Mouse (Mus musculus) layer of hippocampus, adult 8-10 months (tissue): ENCODE measurements around the gene Itga1. TPM values are rescaled to one million over a fixed set of nuclear protein-coding genes. Genes with fewer than 3 reads are reported as not detected.

Experiments used
- DNase-seq, 2 experiments: peaks; one replicate each; pipeline ENCODE4 v3.0.0; 2022; ENCODE audit warnings: low spot score in 2 of 2
- total RNA-seq, 4 experiments: library from RNA; stranded (reverse); gene quantifications; 2 replicates each; pipeline ENCODE4 v1.2.4; 2022

The Itga1 gene
- total RNA-seq, 4 experiments from 2014 or later = 4.9 to 6.1 (median 6.0) TPM

DNA sequence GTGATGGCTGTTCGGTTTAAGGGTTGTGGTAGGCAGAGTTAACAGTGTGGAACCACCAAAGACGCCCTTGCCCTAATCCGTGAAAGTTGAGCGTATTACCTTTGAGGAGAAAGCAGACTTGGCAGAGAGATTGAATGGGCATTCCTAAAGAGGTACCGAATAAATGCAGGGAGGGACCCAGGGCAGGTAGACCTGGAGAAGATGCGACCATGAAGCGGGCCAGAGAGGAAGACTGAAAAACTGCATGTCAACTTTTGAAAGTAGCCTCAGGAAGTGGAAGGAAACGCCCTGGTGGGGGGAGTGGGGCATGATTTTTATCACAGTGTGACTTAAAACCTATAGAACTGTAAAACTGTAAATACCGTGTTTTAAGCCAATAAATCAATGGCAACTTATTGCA is 2.4 kb downstream of the Itga1 start:
- no peak for DNase-seq

DNA sequence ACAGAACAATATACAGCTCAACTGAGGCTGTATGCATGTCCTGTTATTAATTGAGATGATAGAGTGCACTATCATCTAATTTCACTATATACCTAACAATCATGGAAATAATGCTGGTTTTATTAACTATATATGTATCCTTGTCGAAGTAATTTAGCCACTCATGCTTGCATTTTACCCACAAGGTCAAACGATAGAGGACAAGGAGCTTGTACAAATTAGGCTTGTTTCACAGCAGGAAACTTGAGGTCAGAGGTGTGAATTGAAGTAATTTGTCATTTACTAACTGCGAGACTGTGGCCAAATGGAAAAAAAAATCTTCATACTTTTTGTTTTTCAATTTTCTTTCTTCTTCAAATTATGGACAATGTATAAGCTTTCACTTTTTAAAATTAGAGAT is 3.5 kb downstream of the Itga1 start:
- DNase-seq = no peak

DNA sequence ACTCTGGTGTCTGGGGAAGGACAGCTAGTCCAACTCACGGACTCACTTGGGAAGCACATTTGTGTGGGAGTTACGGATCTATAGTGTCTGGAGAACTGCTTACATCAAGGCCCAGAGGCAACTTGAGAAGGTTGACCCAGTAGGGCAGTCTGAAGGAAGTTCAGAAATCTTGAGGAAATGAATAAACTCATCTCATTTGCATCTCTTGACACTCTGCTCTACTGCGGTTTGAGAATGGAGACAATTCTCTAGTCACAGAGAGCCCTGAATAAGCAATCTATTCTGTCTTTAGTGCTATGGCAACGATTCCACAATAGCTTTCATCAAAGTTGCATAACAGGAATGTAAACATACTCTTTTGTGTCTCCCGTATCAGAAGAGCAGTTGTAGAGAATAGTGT is 4.8 kb downstream of the Itga1 start:
- no peak for DNase-seq

DNA sequence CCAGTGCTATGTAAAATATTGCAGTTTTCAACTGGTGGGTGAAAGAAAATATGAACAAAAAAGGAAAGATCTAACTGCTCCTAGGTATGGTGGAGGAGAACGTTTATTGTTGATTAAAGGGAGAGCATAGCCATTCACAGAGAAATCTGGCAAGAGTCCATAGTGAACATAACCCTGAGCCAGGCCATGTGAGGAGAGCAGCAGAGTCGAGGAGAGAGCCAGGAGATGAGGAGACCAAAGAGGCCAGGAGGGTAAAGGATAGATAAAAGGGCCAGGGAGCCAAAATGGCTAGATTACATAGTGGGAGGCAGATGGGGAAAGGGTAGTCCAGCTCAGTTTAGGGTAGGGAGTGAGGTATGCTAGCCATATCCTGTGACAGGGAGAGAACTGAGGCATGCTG is 5.5 kb downstream of the Itga1 start:
- DNase-seq = no peak

DNA sequence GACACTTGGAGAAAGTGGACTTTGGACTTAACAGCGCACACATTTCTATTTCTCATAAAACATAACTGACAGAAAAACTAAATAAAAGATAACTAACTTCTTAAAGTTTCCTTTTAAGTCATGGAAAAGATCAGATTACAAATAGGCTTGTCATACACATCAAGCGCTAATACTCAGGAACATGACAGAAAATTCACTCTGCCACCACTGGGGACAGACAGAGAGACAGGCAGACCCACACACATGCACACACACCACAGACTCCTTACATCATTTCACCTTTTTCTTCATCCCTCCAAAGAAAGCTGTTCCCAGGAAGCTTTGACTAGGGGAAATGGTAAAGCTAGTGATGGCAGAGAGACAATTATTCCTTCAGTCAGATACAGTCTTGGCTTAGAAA is 6.4 kb downstream of the Itga1 start:
- no peak for DNase-seq

DNA sequence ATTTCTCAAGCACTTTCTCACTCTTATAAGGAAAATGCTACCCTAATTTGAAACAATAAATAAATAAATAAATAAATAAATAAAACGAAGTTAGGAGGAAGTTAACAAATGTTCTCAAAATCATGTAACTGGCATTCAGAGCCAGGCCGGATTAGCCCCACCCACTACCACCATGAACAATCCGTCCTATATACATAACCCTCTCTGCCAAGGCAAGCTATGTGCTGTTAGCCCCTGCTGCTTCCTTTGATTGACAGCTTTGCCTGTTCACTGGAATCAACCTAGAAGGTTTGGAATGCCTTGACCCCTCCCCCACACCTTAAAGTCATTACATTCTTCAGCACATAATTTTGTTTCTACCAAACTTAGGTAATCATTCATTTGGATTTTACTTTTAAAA is 10.3 kb downstream of the Itga1 start:
- no peak for DNase-seq

DNA sequence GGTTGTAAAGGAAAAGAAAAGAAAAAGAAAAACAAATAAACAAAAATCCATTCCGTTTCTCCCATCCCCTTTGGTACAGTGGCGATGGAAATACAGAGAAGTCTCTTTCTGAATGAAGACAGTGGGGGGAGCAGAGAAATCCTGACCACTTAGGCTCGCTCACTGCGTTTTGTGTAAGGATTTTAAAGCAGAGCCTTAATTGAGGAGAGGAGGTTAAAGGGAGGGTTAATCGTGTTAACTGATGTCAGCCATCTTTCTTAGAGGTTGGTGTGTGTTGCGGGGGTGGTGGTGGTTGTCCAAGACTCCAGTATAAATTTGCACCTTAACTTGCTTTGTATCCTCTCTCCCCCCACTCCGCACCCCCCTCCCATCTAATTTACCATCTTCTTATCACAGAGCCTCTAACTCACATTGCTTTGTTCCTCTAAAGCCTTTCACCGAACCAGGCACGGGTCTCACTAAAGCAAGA is 10.8 kb downstream of the Itga1 start:
- DNase-seq = no peak

DNA sequence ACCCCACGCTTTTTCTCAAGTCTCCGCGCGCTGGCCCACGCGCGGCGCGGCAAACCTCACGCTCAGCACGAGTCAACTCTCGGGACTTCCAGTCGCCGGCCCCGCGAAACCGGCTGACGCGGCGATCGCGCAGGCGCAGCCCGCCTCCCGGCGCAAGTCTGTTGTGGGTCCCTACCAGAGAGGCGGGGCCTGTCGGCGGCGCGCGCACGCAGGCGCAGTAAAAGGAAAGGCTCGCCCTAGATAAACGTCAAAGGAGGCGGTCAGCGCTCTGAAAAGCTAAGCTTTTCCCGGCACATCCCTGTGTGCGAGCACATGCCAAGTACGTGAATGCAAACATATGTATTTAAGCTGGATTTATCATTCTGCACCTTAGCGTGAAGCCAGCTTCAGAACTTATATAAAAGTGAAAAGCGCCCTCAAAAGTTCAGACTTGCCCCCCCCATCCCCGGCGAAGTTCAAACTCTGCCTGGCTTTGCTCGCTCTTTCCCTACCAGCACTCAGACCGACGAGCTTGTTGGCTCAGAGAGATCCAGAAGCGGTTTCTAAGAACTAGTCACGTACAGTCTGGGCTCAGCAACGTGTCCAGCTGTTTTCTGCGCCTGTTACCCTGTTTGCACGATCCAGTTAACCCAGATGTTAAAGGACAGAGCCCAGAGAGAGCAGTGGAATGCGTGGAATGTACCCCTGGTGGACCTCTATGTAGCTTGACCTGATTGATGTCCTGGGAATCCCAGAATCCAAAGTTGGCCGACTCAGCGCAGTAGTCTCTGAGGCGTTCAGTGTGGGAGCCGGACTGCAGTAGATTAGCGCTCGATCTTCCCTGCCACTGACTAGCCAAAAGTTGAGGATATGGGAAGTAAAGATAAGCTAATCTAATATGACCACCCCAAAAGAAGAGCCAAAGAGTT is 11.4 kb downstream of the Itga1 start, which contains the start of gene Pelo:
Pelo (minus strand) TSS at position 118 of the 908 bp plus-strand sequence.
- peak; percentile 91 to 95 for DNase-seq

DNA sequence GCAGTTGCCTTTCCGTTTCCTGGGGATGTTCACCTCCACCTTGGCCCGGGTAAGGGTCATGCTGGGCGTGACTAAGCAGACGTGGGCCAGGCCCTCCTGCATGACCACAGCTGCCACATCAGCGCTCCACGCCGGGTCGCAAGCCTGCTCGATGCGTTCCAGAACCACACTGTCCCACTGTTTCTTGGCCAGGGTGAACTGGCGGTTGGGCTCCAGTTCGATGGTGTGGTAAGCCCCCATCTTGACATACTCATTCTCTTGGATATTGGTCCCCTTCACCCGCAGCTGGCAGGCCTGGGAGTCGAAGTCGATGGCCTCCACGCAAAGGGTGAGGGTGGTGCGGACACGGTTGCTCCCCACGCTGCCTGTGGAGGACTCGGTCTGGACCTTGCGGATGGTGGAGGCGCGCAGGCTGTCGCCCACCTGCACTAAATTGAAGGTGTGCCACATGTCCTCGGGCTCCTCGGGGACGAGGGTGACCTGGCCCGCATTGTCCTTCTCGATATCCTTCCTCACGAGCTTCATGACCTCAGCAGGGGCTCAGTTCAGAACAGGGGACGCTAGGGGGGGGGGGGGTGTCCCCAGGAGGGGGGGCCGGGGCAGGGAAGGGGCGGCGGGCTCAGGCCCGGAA is 12.3 kb downstream of the Itga1 start:
- peak in 1 of 2 experiments; percentile 14 for DNase-seq

DNA sequence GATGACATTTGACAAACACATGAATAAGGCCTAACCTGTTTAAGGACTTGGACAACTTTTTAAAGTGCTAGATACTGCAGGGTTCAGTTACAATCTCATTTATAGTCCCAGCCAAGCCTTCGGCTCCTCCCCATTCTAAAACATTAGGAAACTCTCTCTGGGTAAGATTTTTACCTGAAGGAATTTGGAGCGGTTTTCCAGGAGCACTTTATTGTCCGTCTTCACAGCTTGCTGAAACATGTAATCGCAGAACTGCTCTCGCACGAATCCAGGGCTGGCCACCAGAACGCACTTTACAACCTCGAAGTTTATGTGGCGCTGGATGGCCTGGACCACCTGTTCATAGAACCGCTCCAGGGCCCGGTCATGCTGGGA is 12.8 kb downstream of the Itga1 start:
- DNase-seq = no peak

DNA sequence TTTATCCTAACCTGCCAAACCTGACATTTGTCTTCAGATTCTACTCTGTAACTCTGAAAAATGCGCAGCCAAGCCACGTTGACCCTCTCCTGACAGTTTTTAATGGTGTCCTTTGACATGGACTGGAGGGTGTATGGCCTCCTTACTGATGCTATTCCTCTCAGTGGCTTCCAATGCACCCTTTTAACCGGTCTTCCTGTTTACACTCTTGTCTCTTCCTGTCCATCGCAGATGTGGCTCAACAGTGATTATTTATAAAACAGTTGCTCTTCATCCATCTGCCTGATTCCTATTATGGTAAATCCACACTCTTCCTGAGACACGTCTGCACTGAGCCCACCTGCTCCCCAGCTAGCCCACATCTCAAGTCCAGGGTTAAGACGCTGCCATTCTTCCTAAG is 15.8 kb downstream of the Itga1 start:
- DNase-seq = no peak

DNA sequence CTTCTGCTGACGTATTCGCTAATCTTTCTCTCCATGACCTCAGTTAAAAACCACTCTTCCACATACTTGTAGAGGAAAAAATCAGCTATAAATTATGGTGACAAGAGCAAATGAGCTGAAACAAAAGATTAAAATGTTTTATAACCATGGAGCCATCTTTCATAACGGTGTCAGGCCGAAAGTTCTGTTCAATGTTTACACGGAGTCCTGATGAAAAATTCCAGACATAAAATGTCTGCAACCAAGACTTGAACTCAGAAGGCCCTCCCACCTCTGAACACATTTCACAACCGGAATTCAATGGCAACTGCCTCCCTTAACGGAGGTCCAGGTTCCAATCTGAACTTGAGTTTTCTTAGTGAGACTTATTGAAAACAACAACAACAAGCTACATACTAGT is 19.4 kb downstream of the Itga1 start:
- no peak for DNase-seq

DNA sequence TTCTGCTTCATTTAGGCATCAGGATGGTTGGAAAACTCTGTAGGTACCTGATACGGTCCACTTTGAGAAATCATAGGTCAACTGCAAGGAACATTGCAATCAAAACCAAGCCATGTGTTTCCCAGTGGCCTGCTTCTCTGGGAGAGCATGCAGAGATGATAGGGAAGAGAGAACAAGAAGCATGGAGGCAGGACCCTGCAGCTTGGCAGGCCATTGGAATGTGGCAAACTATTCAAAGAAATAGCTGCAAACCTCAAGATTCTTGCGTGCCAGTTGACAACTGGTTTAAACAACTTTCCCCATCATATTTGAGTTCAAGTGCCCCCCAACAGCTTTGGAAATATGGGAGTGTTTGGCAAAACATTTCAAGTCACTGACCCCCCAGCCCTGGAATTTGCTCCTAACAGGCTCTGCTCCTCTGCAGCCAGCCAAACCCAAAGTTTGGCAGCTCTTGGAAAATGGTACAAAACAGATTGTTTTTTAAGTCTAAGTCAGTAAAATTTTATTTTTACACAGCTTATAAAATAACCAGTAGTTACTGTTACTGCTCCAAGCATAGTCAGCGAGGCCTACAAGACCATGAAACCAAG is 21.7 kb downstream of the Itga1 start:
- no peak for DNase-seq

DNA sequence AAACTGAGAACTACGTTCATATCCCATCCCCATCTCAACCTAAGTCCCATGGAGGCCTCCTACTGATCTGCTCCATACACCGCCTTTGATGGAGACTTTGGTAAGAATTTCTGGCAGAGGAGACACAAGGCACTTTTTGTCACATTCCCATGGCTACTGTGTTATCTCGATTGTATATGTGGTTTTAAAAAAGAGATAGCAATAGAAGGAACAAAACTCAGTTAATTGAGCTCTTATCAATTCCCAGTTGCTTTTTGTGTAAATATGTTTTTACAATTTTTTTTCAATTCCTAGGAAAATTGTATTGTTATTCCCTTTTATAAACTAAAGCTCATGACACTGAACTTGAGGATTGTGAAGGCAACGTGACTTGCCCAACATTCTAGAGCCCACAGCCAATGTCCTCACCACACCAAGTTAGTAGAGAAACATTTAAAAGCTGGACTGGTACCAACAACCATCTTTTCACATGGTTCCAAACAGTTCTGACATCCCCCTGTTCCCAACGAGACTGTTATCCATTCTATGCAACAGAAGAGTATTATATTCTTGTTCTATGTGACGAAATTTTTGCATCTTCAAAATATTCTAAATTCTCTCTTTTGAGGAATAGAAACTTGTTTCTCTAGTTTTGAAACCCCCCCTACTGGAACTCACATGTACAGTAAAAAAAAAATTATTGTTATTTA is 22.6 kb downstream of the Itga1 start:
- no peak for DNase-seq

DNA sequence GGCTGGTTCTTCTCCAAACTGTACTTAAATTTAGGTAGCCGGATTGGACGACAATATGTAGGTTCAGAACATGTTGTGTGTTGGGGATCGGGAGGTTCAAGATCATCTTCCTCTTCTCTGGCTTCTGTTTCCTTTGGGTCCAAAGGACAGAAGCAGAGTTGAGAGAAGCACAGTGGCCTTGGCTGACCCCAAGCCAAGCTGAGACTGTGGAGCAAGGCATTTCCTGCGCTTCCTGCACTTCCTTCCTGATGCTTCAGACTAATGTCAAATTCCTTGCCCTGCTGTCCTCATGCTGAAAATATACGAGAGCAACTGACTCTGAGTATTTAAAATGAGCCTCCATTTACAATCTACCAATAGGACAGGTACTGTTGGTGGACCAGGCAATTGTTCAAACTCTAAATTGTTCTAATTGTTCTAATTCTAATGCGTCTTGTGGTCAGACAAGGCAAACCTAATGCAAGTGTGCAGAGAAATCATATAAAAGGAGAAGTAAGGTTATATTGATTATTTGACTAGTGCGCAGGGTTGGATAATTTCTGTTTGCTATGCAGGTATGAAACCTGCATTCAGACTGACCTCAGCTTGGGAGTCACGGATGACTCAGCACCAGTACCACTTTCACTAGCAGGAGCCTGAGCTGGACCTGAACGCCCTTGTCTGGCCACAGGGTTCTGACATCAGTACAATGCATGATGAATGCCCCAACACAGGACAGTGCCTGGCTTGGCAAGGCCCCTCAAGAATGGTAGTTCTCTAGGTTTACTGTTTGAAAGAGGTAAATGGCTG is 24.2 kb downstream of the Itga1 start:
- no peak for DNase-seq

DNA sequence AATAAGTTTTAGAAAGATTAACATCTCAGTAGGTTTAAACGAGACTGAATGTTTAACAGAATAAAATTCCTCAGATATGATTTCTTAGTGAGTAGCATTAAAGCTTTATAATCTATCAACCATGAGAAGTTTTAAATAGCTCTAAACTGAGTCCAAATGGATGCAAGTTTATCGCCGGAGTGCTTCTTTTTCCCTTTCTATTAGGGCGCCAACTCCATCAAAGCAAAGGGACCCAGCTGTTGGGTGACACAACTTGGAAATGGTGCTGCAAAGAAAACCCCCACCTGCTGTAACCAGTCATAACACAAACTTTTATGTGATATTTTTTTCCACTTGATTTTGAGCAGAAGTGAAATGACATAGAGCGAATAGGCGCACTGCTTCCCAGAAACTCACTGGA is 29.4 kb downstream of the Itga1 start:
- no peak for DNase-seq

DNA sequence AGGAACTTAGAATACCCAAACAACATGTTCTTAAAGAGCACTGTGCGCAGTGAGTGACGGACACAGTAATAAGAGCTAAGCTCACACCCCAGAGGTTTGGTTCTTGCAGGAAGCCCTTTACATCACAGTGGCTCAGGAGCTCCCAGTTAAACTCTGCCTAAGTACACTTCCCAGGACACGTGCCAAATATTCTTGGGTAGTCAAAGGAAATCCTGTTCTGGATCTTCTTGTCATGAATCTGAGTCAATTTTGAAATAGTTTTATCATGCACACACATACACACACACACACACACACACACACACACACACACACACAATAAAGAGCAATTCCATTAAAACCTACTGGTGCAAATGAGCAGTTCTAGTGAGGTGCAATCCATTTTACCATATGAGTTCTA is 30.3 kb downstream of the Itga1 start:
- no peak for DNase-seq

DNA sequence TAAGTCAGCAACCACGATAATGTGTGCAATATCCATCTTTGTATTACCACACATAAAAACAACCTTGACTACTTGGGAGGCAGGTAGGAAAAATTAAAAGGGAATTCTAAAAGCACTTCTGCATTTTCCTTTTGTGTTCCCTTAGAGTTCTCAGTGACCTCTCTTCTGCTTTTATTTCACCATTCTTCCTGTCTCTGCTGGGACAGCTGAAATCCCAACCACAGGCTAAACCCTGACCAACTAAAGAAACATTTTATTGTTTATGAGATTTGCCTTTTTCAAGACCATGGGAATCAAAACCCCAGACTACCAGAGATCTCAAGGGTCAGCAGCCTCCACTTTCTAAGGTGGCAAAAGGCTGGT is 33.8 kb downstream of the Itga1 start:
- DNase-seq = no peak

DNA sequence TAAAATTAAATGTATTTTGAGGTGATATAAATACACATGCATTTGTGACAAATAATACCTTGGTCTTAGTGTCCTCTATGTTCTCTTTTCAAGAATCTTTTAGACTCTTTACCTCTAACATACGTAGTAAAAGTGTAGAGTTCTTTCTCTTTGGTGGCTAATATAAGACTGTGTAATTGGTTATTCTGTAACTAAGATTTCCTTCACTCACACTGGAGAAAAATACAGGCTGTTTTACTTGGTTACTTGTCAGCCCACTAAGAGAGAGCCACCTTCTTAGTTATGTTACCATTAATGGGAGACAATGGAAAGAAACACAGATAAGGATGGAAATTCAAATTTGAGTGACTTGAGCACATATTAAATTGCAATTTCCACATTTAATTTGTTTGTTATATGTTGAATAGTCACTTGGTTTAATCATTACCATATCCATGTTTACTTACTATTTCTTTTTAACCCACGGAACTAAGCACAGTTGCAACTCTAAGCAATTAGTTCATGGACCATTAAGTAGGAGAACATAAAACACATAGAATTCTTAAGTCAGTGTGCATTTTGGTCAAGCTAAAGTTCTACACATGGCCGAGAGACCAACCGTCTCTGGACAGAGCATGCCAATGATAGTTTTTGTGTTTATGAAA is 34.3 kb downstream of the Itga1 start:
- no peak for DNase-seq

DNA sequence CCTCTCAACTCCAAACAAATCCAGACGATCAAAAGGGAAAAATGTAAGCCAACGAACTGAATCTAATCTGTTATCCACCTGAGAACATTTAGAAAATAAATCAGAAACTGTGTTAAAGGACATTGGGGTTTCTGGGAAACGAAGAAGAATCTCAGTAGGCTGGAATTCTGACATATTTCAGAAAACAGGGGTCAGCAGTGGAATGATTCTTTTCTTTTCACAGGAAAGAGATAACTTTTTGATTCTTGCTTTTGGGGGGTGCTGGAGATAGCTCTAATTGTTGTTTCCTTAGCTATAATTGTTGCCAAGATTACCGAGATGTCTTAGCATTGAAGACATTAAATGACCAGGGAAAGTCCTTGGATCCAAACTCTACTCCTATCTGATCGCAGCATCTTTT is 44.2 kb downstream of the Itga1 start:
- DNase-seq = no peak

DNA sequence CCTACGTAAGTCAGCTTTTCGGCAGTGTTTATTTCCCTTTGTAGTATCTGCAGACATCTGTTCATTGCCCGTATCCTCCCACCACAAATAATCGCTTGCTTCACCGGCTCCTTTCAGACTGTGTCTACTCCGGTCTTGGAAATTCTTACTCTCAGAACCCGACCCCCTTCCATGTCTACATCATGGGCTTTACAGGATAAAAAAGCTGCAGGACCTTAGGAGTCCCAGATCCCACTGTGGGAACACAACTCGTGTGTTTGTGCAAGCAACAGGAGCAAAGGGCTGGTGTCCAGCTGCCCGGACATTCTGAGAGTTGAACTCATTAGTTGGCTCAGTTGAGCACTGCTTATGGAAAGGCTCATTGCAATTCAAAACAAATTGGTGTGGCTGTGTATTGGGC is 47.0 kb downstream of the Itga1 start:
- DNase-seq = no peak
